Mouse (Mus musculus): ENCODE results near the gene Acr.

Acr gene

GRCm38 (mm10) chr15:89568114-89568513, at the start of gene Acr:
TSS of gene Acr (plus strand) at chr15:89568326.
- no peak for DNase-seq (ENCODE audit: low spot score)

GRCm38 (mm10) chr15:89521951-89522350, 46.2 kb upstream of the Acr start:
- no peak for DNase-seq (ENCODE audit: low spot score)

GRCm38 (mm10) chr15:89522566-89523282, 45.4 kb upstream of the Acr start:
- DNase-seq (ENCODE audit: low spot score) = no peak

- no peak for DNase-seq (ENCODE audit: low spot score)
These were observed 44.8 kb upstream of the Acr start for GRCm38 (mm10) chr15:89523283-89523832.

GRCm38 (mm10) chr15:89524001-89524571, 44.0 kb upstream of the Acr start:
- no peak for DNase-seq (ENCODE audit: low spot score)

- DNase-seq (ENCODE audit: low spot score) = no peak
These were observed 43.3 kb upstream of the Acr start for GRCm38 (mm10) chr15:89524611-89525415.

GRCm38 (mm10) chr15:89525464-89525863, 42.7 kb upstream of the Acr start:
- no peak for DNase-seq (ENCODE audit: low spot score)

GRCm38 (mm10) chr15:89525896-89526295, 42.2 kb upstream of the Acr start:
- DNase-seq (ENCODE audit: low spot score) = no peak

- no peak for DNase-seq (ENCODE audit: low spot score)
These were observed 41.3 kb upstream of the Acr start for GRCm38 (mm10) chr15:89526776-89527325.

- no peak for DNase-seq (ENCODE audit: low spot score)
These were observed 40.7 kb upstream of the Acr start for GRCm38 (mm10) chr15:89527466-89527865.

GRCm38 (mm10) chr15:89528201-89528850, 39.8 kb upstream of the Acr start:
- no peak for DNase-seq (ENCODE audit: low spot score)

GRCm38 (mm10) chr15:89528923-89529322, 39.2 kb upstream of the Acr start:
- no peak for DNase-seq (ENCODE audit: low spot score)

- DNase-seq (ENCODE audit: low spot score) = peak; percentile 49
These were observed 37.8 kb upstream of the Acr start for GRCm38 (mm10) chr15:89530336-89530735.

GRCm38 (mm10) chr15:89531399-89531798, 36.7 kb upstream of the Acr start:
- DNase-seq (ENCODE audit: low spot score) = no peak

- DNase-seq (ENCODE audit: low spot score) = peak; percentile 87
These were observed 35.9 kb upstream of the Acr start for GRCm38 (mm10) chr15:89532026-89532923.

- DNase-seq (ENCODE audit: low spot score) = no peak
These were observed 34.9 kb upstream of the Acr start for GRCm38 (mm10) chr15:89532924-89533842.

GRCm38 (mm10) chr15:89533843-89534207, 34.3 kb upstream of the Acr start:
- no peak for DNase-seq (ENCODE audit: low spot score)

GRCm38 (mm10) chr15:89544171-89544570, 24.0 kb upstream of the Acr start:
- no peak for DNase-seq (ENCODE audit: low spot score)

GRCm38 (mm10) chr15:89547321-89547720, 20.8 kb upstream of the Acr start:
- no peak for DNase-seq (ENCODE audit: low spot score)

Data from left cerebral cortex, adult 11 months (tissue).